Mouse (Mus musculus): ENCODE measurements around the gene Fam71e1. TPM values are rescaled to one million over a fixed set of nuclear protein-coding genes. Genes with fewer than 3 reads are reported as not detected.

The Fam71e1 gene
- polyA plus RNA-seq, 1 experiment from 2014 or later, result 19.2 TPM

DNA sequence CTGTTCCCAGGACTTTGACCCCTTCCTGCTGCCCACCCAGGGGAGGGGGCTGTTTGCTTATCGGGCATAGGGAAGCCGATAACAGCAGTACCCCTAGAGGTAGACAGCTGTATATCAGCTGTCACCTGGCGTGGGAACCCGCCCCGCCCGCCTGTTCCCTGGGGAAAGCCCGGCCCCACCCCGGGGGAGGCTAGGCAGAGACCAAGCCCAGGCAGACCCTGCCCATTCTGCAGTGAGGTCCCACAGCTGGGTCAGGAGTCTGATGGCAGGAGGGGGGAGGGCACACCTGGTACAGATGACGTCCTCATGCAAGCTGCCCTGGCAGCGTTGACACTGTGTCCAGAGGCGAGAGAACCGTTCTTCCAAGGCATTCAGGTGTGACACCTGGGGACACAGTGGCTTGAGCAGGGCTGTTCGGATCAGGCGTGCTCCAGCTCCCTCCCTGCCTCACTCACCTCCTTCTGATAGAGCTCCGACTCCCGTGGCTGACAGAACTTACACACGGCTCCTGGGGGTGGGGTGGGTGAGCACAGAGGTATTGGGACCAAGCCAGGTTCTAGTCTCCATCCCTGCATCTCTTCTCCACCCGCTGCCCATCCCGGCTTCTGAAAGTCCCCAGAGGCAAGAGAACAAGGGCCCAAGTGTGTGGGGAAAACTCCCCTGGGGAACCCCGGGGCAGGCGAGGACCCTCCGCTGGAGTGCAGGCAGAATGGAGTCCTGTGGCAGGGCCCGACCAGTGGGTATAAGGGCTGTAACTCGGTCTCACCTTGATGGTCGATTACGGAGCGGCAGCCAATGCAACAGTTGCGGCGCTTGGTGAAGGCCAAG is 36.8 kb downstream of the Fam71e1 start:
- ATAC-seq (replicated peaks; ENCODE audit: low FRiP score, low read depth), result no peak
- Histone ChIP-seq H3K36me3 (ENCODE audit: insufficient read depth, low read length) (peaks cover 12% of the 10 kb centered on the region), H3K9me3 (replicated peaks; ENCODE audit: low read length) (no peaks in the 10 kb centered on the region), H3K9ac (ENCODE audit: low read depth, low read length) (no peak overlapping the region), H3K27ac (no peak overlapping the region), H3K27me3 (ENCODE audit: insufficient read depth, low read length) (no peaks in the 10 kb centered on the region), H3K4me1 (replicated peaks; ENCODE audit: insufficient read depth, low read length) (no peaks in the 10 kb centered on the region), H3K4me3 (replicated peaks; ENCODE audit: low read depth, low read length) (no peak overlapping the region), H3K4me2 (ENCODE audit: low read length) (no peak overlapping the region)
- no peak for TF ChIP-seq CTCF (IDR thresholded peaks at IDR 0.05; ENCODE audit: low read depth)
- no peak for DNase-seq (ENCODE audit: low spot score)
- 79% methylated on average over 29 of the region's 29 CpGs for WGBS

DNA sequence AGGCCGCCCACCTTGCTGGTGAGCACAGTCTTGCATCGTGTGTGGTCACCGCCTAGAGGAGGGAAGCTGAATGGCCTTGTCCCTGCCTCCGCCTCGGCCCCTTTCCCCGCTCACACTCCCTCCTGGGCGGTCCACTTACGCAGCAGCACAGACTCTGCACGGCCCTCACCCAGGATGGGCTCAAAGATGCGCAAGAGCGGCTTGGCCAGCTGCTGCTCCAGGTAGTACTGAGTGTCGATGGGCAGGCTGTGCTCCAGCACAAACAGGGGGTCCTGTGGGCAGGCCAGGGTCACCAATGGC is 37.3 kb downstream of the Fam71e1 start:
- H3K4me3 ChIP-seq (replicated peaks; ENCODE audit: low read depth, low read length), result no peak overlapping the region
- H3K27me3 ChIP-seq (ENCODE audit: insufficient read depth, low read length), result no peaks in the 10 kb centered on the region
- WGBS, result 80% methylated on average over 12 of the region's 12 CpGs
- H3K4me2 ChIP-seq (ENCODE audit: low read length), result no peak overlapping the region
- ATAC-seq (replicated peaks; ENCODE audit: low FRiP score, low read depth) (no peak), DNase-seq (ENCODE audit: low spot score) (no peak)
- H3K4me1 ChIP-seq (replicated peaks; ENCODE audit: insufficient read depth, low read length), result no peaks in the 10 kb centered on the region
- no peaks in the 10 kb centered on the region for H3K9me3 ChIP-seq (replicated peaks; ENCODE audit: low read length)
- H3K36me3 ChIP-seq (ENCODE audit: insufficient read depth, low read length), result peaks cover 12% of the 10 kb centered on the region
- H3K27ac ChIP-seq, result no peak overlapping the region
- TF ChIP-seq CTCF (IDR thresholded peaks at IDR 0.05; ENCODE audit: low read depth), result no peak
- H3K9ac ChIP-seq (ENCODE audit: low read depth, low read length), result no peak overlapping the region

DNA sequence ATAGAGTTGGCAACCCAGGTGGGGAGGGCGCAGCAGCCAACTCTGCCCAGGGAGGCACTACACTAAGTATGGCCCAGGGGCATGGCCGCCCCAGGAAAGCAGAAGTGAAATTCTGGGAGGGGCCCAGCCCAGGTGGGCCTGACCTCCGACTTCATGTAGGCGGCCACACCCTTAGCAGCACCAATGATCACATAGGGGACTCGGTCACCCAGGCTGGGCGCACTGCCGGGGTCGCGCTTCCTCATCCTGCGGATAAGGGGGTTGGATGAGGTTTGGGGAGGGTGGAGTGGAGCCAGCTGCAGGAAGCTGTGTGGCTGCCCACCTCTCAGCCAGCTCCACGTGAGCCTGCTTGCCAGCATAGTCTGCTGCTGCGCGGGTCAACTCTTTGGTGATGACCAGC is 37.9 kb downstream of the Fam71e1 start:
- TF ChIP-seq CTCF (IDR thresholded peaks at IDR 0.05; ENCODE audit: low read depth), result no peak
- DNase-seq (ENCODE audit: low spot score) (no peak), ATAC-seq (replicated peaks; ENCODE audit: low FRiP score, low read depth) (no peak)
- Histone ChIP-seq H3K27ac (no peak overlapping the region), H3K36me3 (ENCODE audit: insufficient read depth, low read length) (peaks cover 12% of the 10 kb centered on the region), H3K9me3 (replicated peaks; ENCODE audit: low read length) (no peaks in the 10 kb centered on the region), H3K4me2 (ENCODE audit: low read length) (no peak overlapping the region), H3K4me1 (replicated peaks; ENCODE audit: insufficient read depth, low read length) (no peaks in the 10 kb centered on the region), H3K4me3 (replicated peaks; ENCODE audit: low read depth, low read length) (no peak overlapping the region), H3K27me3 (ENCODE audit: insufficient read depth, low read length) (no peaks in the 10 kb centered on the region), H3K9ac (ENCODE audit: low read depth, low read length) (no peak overlapping the region)
- 88% methylated on average over 12 of the region's 13 CpGs for WGBS

DNA sequence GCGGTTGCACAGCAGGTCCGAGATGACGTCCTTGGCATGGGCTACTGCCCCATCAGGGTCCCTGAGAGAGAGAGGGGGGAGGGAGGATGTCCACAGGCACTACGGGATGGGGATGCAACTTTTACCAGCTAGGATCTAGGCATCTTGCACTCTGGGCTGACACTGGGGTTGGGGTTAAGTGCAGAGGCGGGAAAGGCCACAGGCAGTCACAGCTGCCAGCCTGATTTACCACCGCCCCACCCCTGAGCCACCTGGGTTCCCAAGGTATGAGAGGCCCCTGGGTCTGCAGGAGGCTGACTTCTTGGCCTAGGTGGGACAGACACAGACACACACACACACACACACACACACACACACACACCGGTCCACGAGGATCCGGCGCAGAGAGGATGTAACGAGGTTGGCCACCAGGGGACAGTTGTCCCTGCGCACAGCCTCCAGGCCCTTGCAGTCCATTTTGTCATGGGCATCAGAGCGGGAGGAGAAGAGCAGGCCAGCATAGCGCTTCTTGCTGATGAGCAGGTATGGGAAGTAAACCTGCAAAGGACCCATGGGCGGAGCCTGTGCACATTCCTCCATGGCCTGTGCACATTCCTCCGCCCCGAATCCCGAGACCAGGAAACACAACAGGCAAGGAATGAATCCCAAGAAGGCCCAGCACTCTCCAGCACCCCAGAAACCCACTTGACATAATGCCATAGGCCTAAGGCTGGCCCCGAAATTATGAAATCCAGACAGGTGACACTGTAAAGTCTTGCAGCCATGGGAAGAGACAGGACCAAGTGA is 38.5 kb downstream of the Fam71e1 start:
- no peak for ATAC-seq (replicated peaks; ENCODE audit: low FRiP score, low read depth)
- H3K4me3 ChIP-seq (replicated peaks; ENCODE audit: low read depth, low read length), result no peak overlapping the region
- H3K4me1 ChIP-seq (replicated peaks; ENCODE audit: insufficient read depth, low read length), result no peaks in the 10 kb centered on the region
- H3K27me3 ChIP-seq (ENCODE audit: insufficient read depth, low read length), result no peaks in the 10 kb centered on the region
- no peak overlapping the region for H3K4me2 ChIP-seq (ENCODE audit: low read length)
- H3K9me3 ChIP-seq (replicated peaks; ENCODE audit: low read length), result no peaks in the 10 kb centered on the region
- peaks cover 12% of the 10 kb centered on the region for H3K36me3 ChIP-seq (ENCODE audit: insufficient read depth, low read length)
- 82% methylated on average over 19 of the region's 19 CpGs for WGBS
- H3K9ac ChIP-seq (ENCODE audit: low read depth, low read length), result no peak overlapping the region
- peak; percentile 35; the same call in 1 of the 2 replicates for TF ChIP-seq CTCF (IDR thresholded peaks at IDR 0.05; ENCODE audit: low read depth)
- H3K27ac ChIP-seq, result no peak overlapping the region
- no peak for DNase-seq (ENCODE audit: low spot score)

DNA sequence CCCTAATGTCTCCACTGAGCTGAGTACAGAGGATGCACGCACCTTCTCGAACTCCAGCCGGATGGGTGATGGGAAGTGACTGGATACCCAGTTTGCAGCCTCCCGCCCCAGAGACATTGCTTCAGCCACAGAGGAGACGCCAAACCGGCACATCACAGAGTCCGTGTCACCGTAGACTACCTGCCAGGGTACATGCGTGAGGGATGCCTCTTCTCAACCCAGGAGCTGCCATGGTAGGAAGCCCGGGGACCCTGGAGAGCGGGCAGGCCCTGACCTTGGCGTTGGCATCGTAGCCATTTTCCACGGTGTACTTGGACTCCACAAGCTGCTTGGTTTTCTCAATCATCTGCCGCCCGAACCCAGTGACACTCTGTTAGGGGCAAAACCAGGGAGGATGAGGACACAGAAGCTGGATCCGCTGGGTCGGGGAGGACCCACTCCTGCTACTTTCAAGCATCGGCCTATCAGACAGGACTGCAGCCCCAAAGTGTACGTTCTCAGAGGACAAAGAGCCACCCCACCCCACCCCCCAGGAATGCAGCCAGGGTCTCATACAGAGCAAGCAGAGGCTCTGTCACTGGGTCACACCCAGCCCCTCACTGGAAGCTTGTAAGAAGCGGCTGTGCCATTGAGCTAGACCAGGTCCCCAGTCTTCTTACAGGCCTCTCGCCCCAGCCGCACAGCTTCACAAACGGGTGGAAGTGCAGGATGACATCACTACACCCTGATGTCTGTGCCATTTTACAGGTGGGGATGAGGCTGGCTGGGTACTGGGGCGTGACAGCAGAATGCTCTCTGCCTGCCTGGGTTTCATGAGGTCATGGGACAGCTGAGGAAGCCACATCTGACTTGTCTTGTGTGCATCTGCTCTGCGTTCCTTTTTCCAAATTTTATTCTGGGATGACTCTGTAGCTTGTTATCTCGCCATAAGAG is 39.5 kb downstream of the Fam71e1 start:
- H3K4me2 ChIP-seq (ENCODE audit: low read length), result no peak overlapping the region
- H3K36me3 ChIP-seq (ENCODE audit: insufficient read depth, low read length), result peaks cover 20% of the 10 kb centered on the region
- no peak overlapping the region for H3K27ac ChIP-seq
- WGBS, result 90% methylated on average over 27 of the region's 27 CpGs
- H3K4me3 ChIP-seq (replicated peaks; ENCODE audit: low read depth, low read length), result no peak overlapping the region
- H3K9me3 ChIP-seq (replicated peaks; ENCODE audit: low read length), result no peaks in the 10 kb centered on the region
- DNase-seq (ENCODE audit: low spot score) (no peak), ATAC-seq (replicated peaks; ENCODE audit: low FRiP score, low read depth) (no peak)
- no peaks in the 10 kb centered on the region for H3K27me3 ChIP-seq (ENCODE audit: insufficient read depth, low read length)
- no peaks in the 10 kb centered on the region for H3K4me1 ChIP-seq (replicated peaks; ENCODE audit: insufficient read depth, low read length)
- TF ChIP-seq CTCF (IDR thresholded peaks at IDR 0.05; ENCODE audit: low read depth), result no peak
- H3K9ac ChIP-seq (ENCODE audit: low read depth, low read length), result no peak overlapping the region

DNA sequence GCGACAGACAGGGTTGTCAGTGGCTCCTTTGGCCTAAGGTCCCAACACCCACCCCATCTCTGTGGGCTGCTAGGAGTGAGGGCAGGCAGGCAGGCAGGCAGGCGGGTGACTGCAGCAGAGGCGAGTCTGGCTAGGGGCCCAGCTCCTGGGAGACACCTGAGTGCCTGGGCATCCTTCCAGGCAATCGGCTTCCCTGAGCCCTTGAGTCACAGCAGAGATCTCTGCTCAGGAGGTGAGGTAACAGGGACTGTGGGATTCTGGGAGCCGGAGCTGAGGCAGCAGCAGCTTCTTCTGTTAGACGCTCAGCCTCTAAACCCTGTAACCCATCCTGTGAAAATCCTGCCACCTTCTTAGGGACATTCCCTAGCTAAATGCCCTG is 40.2 kb downstream of the Fam71e1 start:
- Histone ChIP-seq H3K27ac (no peak overlapping the region), H3K4me3 (replicated peaks; ENCODE audit: low read depth, low read length) (no peak overlapping the region), H3K9me3 (replicated peaks; ENCODE audit: low read length) (no peaks in the 10 kb centered on the region), H3K4me1 (replicated peaks; ENCODE audit: insufficient read depth, low read length) (no peaks in the 10 kb centered on the region), H3K4me2 (ENCODE audit: low read length) (no peak overlapping the region), H3K36me3 (ENCODE audit: insufficient read depth, low read length) (peaks cover 27% of the 10 kb centered on the region), H3K9ac (ENCODE audit: low read depth, low read length) (no peak overlapping the region), H3K27me3 (ENCODE audit: insufficient read depth, low read length) (no peaks in the 10 kb centered on the region)
- 83% methylated on average over 6 of the region's 6 CpGs for WGBS
- no peak for TF ChIP-seq CTCF (IDR thresholded peaks at IDR 0.05; ENCODE audit: low read depth)
- DNase-seq (ENCODE audit: low spot score) (no peak), ATAC-seq (replicated peaks; ENCODE audit: low FRiP score, low read depth) (no peak)

Measured in kidney, postnatal 0 days (tissue).